8 mouse cellular contexts compared by ENCODE assay signal in the genomic region with DNA sequence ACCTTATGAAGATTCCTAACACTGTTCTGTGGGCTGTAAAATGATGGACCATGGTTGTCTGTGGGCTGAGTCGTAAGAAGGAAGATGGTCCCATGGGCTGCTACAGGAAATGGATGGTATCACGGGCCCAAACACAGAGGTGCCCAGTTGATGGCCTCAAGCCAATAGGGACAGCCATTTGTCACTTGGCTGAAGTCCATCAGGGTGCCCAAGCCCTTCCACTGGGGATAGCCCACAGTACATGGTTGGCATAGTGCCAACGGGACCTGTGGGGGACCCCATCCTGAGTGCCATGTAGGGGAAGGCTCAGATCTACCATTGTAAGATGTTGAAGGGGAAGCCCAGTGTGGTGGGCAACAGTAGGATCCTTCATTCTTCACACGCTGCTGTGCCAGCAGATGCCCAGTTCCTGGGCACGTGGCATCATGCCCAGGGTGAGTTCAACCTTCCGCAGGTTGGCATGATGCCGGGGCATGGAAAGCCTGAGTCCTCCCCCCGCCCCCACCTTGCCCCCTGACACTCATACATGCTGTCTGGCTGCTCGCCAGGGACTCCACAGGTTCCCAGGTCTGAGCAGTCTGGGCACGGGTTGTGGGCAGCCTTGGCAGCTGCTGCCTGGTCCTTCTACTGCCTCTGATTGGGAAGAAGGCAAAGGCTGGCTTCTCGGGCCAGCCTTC.
DNase-seq lines count a peak whose midpoint lies in the region; TF ChIP-seq lines count a peak whose summit lies in the region.

No protein-coding gene starts in this region.

- no peak for TF ChIP-seq POLR2A in brain, embryonic 14.5 days (IDR thresholded peaks at IDR 0.05; ENCODE audit: borderline replicate concordance, extremely low read depth, insufficient read depth, insufficient read length, poor library complexity, severe bottlenecking)

- no peak for TF ChIP-seq CTCF in brain, embryonic 14.5 days (IDR thresholded peaks at IDR 0.05; ENCODE audit: borderline replicate concordance, extremely low read depth, insufficient read depth, insufficient read length)

- peak; percentile 100 for DNase-seq in left cerebral cortex, postnatal 4 days
- no peak for DNase-seq in left cerebral cortex, postnatal 25 days (ENCODE audit: low spot score in 2 of 2)
- DNase-seq in brain, embryonic 14.5 days (ENCODE audit: low read depth), result peak; percentile 96
- peak; percentile 87 for DNase-seq in heart, postnatal 4 days
- DNase-seq in lung, postnatal 14 days, result peak; percentile 70
- no peak for DNase-seq in left cerebral cortex, adult 8-10 months (ENCODE audit: low spot score in 2 of 2)
- DNase-seq in layer of hippocampus, adult 18-20 months (ENCODE audit: low spot score in 2 of 2), result no peak
- no peak for DNase-seq in right cerebral cortex, postnatal 25 days

- intact Hi-C loops in left cerebral cortex, postnatal 4 days (cut with DNase I), result no loop called here
- intact Hi-C loops in left cerebral cortex, postnatal 25 days (cut with DNase I), result no loop called here

Comparison
In these comparisons a context has a peak if more than half of its experiments do, and no peak if none do; other contexts are left out.
1. DNase-seq: peak in left cerebral cortex, postnatal 4 days (single experiment), brain, embryonic 14.5 days (single experiment), heart, postnatal 4 days (single experiment) and lung, postnatal 14 days (single experiment); none in left cerebral cortex, postnatal 25 days (0 of 2), left cerebral cortex, adult 8-10 months (0 of 2), layer of hippocampus, adult 18-20 months (0 of 2) and right cerebral cortex, postnatal 25 days (single experiment).